Mouse (Mus musculus) T-helper 17 cell (primary cell): ENCODE measurements around the gene Slc46a1.

Experiments used
- in situ Hi-C, 2 experiments: fragments of 300-600 bp; cut with MboI, MseI; formaldehyde crosslinking; loops; 1 replicate in 1 of 2; 2 replicates in 1 of 2; pipeline ENCODE4 v1.15.1; 2025; ENCODE audit warnings: high pct_unique_total_duplicates in 2 of 2

Gene Slc46a1

GRCm38 (mm10) chr11:78465568-78466180, at the start of gene Slc46a1:
Gene Slc46a1, plus strand, starts transcription at chr11:78465697.
- in situ Hi-C loops, result no loop called here

GRCm38 (mm10) chr11:78416854-78417253, 48.6 kb upstream of the Slc46a1 start:
- in situ Hi-C loops, result no loop called here

GRCm38 (mm10) chr11:78420263-78420889, 45.1 kb upstream of the Slc46a1 start:
- in situ Hi-C loops, result no loop called here

GRCm38 (mm10) chr11:78421201-78422009, 44.1 kb upstream of the Slc46a1 start:
- in situ Hi-C loops, result no loop called here

- in situ Hi-C loops, result no loop called here
Observed at GRCm38 (mm10) chr11:78422055-78422819, 43.3 kb upstream of the Slc46a1 start, which contains the start of gene Slc13a2. Gene Slc13a2, minus strand, starts transcription at chr11:78422217.

- in situ Hi-C loops, result no loop called here
Observed at GRCm38 (mm10) chr11:78424352-78424751, 41.1 kb upstream of the Slc46a1 start.

GRCm38 (mm10) chr11:78425572-78425971, 39.9 kb upstream of the Slc46a1 start:
- in situ Hi-C loops, result no loop called here

- in situ Hi-C loops, result no loop called here
Observed at GRCm38 (mm10) chr11:78427655-78428054, 37.8 kb upstream of the Slc46a1 start.

GRCm38 (mm10) chr11:78428309-78428708, 37.2 kb upstream of the Slc46a1 start:
- in situ Hi-C loops, result no loop called here

- in situ Hi-C loops, result no loop called here
Observed at GRCm38 (mm10) chr11:78430195-78430878, 35.2 kb upstream of the Slc46a1 start.

- in situ Hi-C loops, result no loop called here
Observed at GRCm38 (mm10) chr11:78431176-78431575, 34.3 kb upstream of the Slc46a1 start.

- in situ Hi-C loops, result no loop called here
Observed at GRCm38 (mm10) chr11:78434052-78434451, 31.4 kb upstream of the Slc46a1 start.

GRCm38 (mm10) chr11:78435776-78436349, 29.6 kb upstream of the Slc46a1 start:
- in situ Hi-C loops, result no loop called here

- in situ Hi-C loops, result no loop called here
Observed at GRCm38 (mm10) chr11:78437182-78437581, 28.3 kb upstream of the Slc46a1 start.

- in situ Hi-C loops, result no loop called here
Observed at GRCm38 (mm10) chr11:78438399-78438930, 27.0 kb upstream of the Slc46a1 start.

GRCm38 (mm10) chr11:78443115-78443514, 22.4 kb upstream of the Slc46a1 start:
- in situ Hi-C loops, result no loop called here

GRCm38 (mm10) chr11:78447168-78447567, 18.3 kb upstream of the Slc46a1 start:
- in situ Hi-C loops, result no loop called here

- in situ Hi-C loops, result no loop called here
Observed at GRCm38 (mm10) chr11:78448242-78448641, 17.3 kb upstream of the Slc46a1 start.

GRCm38 (mm10) chr11:78450337-78450736, 15.2 kb upstream of the Slc46a1 start:
- in situ Hi-C loops, result no loop called here

GRCm38 (mm10) chr11:78453675-78454074, 11.8 kb upstream of the Slc46a1 start:
- in situ Hi-C loops, result no loop called here

- in situ Hi-C loops, result no loop called here
Observed at GRCm38 (mm10) chr11:78454276-78454675, 11.2 kb upstream of the Slc46a1 start.
